In genomic region chr9:44490086-44490967, GRCm38 (mm10) we compare ENCODE assay signal across 9 mouse cellular contexts. TPM values are rescaled to one million over a fixed set of nuclear protein-coding genes. Genes with fewer than 3 reads are reported as not detected.
DNase-seq lines count a peak whose midpoint lies in the region; ATAC-seq and TF ChIP-seq lines count a peak whose summit lies in the region.
"Had no signal": no experiment of that assay in that cellular context is flagged by ENCODE, and none has a peak within 500 bp of the region (broad histone marks: within the 10 kb centered on the region; RNA-seq: fewer than 3 reads in every experiment).

No protein-coding gene starts in this region.

- H3K9ac ChIP-seq in forebrain, embryonic 13.5 days: peak overlapping the region; percentile 49
- peak overlapping the region; percentile 64 for H3K9ac ChIP-seq in intestine, embryonic 16.5 days (ENCODE audit: low read depth, low read length)
- no peak overlapping the region for H3K9ac ChIP-seq in liver, embryonic 14.5 days (replicated peaks)
- no peak overlapping the region for H3K9ac ChIP-seq in stomach, embryonic 15.5 days

- peaks cover 93% of the 10 kb centered on the region for H3K4me1 ChIP-seq in forebrain, embryonic 13.5 days
- H3K4me1 ChIP-seq in intestine, embryonic 16.5 days (ENCODE audit: control insufficient read depth, insufficient read depth, low read length): peaks cover 99% of the 10 kb centered on the region
- peaks cover 0 to 16% of the 10 kb centered on the region in 2 experiments; a peak in 3 of 4 replicates for H3K4me1 ChIP-seq in liver, embryonic 14.5 days (replicated peaks; ENCODE audit: control insufficient read depth in 2 of 2, insufficient read depth in 2 of 2, low read length in 1 of 2)
- H3K4me1 ChIP-seq in stomach, embryonic 15.5 days: peaks cover 98% of the 10 kb centered on the region

- peak overlapping the region; percentile 99 for H3K4me3 ChIP-seq in forebrain, embryonic 13.5 days
- H3K4me3 ChIP-seq in intestine, embryonic 16.5 days (ENCODE audit: low read length): peak overlapping the region; percentile 35
- H3K4me3 ChIP-seq in liver, embryonic 14.5 days (ENCODE audit: insufficient read depth in 1 of 2, low read depth in 2 of 2, low read length in 2 of 2): no peak overlapping the region
- peak overlapping the region; percentile 96 for H3K4me3 ChIP-seq in stomach, embryonic 15.5 days (replicated peaks)

- DNase-seq in adrenal gland, adult (ENCODE audit: inconsistent age in 2 of 2, low spot score in 1 of 2): peak; percentile 42 to 73
- DNase-seq in adrenal gland, adult 18-20 months (ENCODE audit: low spot score in 2 of 2): no peak
- DNase-seq in adipocyte (ENCODE audit: low spot score): peak; percentile 60
- DNase-seq in liver, embryonic 14.5 days (ENCODE audit: low read depth in 3 of 3, low spot score in 3 of 3): no peak
- no peak for DNase-seq in left cerebral cortex, adult 18-20 months (ENCODE audit: low spot score in 2 of 2)

- WGBS in forebrain, embryonic 13.5 days: 11% methylated on average over 17 of the region's 17 CpGs
- 18% methylated on average over 17 of the region's 17 CpGs for WGBS in intestine, embryonic 16.5 days
- WGBS in liver, embryonic 14.5 days (ENCODE audit: insufficient replicate concordance): 41% methylated on average over 17 of the region's 17 CpGs
- 22% methylated on average over 17 of the region's 17 CpGs for WGBS in stomach, embryonic 15.5 days

- H3K36me3 ChIP-seq in forebrain, embryonic 13.5 days (ENCODE audit: poor library complexity, severe bottlenecking): peaks cover 3% of the 10 kb centered on the region; the same call in 1 of the 2 replicates
- no peaks in the 10 kb centered on the region for H3K36me3 ChIP-seq in intestine, embryonic 16.5 days (ENCODE audit: control insufficient read depth, insufficient read depth, low read length)
- no peaks in the 10 kb centered on the region for H3K36me3 ChIP-seq in liver, embryonic 14.5 days (replicated peaks; ENCODE audit: control insufficient read depth, insufficient read depth, low read depth)
- no peaks in the 10 kb centered on the region; the same call in 1 of the 2 replicates for H3K36me3 ChIP-seq in stomach, embryonic 15.5 days

- H3K9me3 ChIP-seq in forebrain, embryonic 13.5 days (replicated peaks): no peaks in the 10 kb centered on the region
- H3K9me3 ChIP-seq in intestine, embryonic 16.5 days (ENCODE audit: control insufficient read depth, low read length): no peaks in the 10 kb centered on the region
- no peaks in the 10 kb centered on the region for H3K9me3 ChIP-seq in liver, embryonic 14.5 days (ENCODE audit: control insufficient read depth, low read length)
- no peaks in the 10 kb centered on the region for H3K9me3 ChIP-seq in stomach, embryonic 15.5 days

- H3K4me2 ChIP-seq in forebrain, embryonic 13.5 days: peak overlapping the region; percentile 99
- peak overlapping the region; percentile 74 for H3K4me2 ChIP-seq in intestine, embryonic 16.5 days (ENCODE audit: low read depth, low read length)
- peak overlapping the region; percentile 42 for H3K4me2 ChIP-seq in liver, embryonic 14.5 days (ENCODE audit: low read depth)
- peak overlapping the region; percentile 69 for H3K4me2 ChIP-seq in stomach, embryonic 15.5 days

- H3K27ac ChIP-seq in forebrain, embryonic 13.5 days: peak overlapping the region; percentile 88
- peak overlapping the region; percentile 94 for H3K27ac ChIP-seq in intestine, embryonic 16.5 days (ENCODE audit: low read length)
- H3K27ac ChIP-seq in liver, embryonic 14.5 days: no peak overlapping the region
- peak overlapping the region; percentile 97 for H3K27ac ChIP-seq in stomach, embryonic 15.5 days

- no peak for TF ChIP-seq CTCF in liver, embryonic 14.5 days (IDR thresholded peaks at IDR 0.05; ENCODE audit: low read depth)

- no peaks in the 10 kb centered on the region for H3K27me3 ChIP-seq in forebrain, embryonic 13.5 days
- no peaks in the 10 kb centered on the region for H3K27me3 ChIP-seq in intestine, embryonic 16.5 days (replicated peaks; ENCODE audit: control insufficient read depth, insufficient read depth, low read length)
- H3K27me3 ChIP-seq in liver, embryonic 14.5 days (ENCODE audit: control insufficient read depth, insufficient read depth, low read length): no peaks in the 10 kb centered on the region
- H3K27me3 ChIP-seq in stomach, embryonic 15.5 days (replicated peaks): no peaks in the 10 kb centered on the region

- no peak for TF ChIP-seq EP300 in liver, embryonic 14.5 days (IDR thresholded peaks at IDR 0.05; ENCODE audit: low read depth)

- ATAC-seq in forebrain, embryonic 13.5 days: no peak
- ATAC-seq in intestine, embryonic 16.5 days: peak; percentile 53
- ATAC-seq in liver, embryonic 14.5 days (ENCODE audit: insufficient read depth): peak; percentile 32; the same call in 1 of the 2 replicates
- no peak for ATAC-seq in stomach, embryonic 15.5 days (ENCODE audit: insufficient read depth, low FRiP score, low read depth)

RNA-seq across cellular contexts. Expression of gene Bcl9l, which starts 7.7 kb away (rescaled TPM):
- total RNA-seq in adrenal gland, adult 18-20 months (2021): 10 to 100 TPM; 41.3 to 46.6 TPM
- polyA plus RNA-seq in forebrain, embryonic 13.5 days (2015; fragmentation: Nextera tagmentation; extraction: Ambion mirVana): 8.6 and 9.1 TPM in 2 replicates
- 5.1 and 5.9 TPM in 2 replicates for polyA plus RNA-seq in intestine, embryonic 16.5 days (2015; fragmentation: Nextera tagmentation; extraction: Ambion mirVana)
- polyA plus RNA-seq in liver, embryonic 14.5 days (2012; rRNA removed): 1.6 and 1.9 TPM in 2 replicates
- 1.0 and 1.5 TPM in 2 replicates for polyA plus RNA-seq in liver, embryonic 14.5 days (2014; fragmentation: Nextera tagmentation; extraction: Ambion mirVana)
- 12.0 and 12.1 TPM in 2 replicates for polyA plus RNA-seq in stomach, embryonic 15.5 days (2015; fragmentation: Nextera tagmentation; extraction: Ambion mirVana)
- total RNA-seq in left cerebral cortex, adult 18-20 months (2021): 10 to 100 TPM; 59.1 to 62.5 TPM

RNA-seq across cellular contexts. Expression of gene Upk2, which starts 35.6 kb away (rescaled TPM):
- not detected for total RNA-seq in adrenal gland, adult 18-20 months (2021)
- polyA plus RNA-seq in forebrain, embryonic 13.5 days (2015; fragmentation: Nextera tagmentation; extraction: Ambion mirVana): not detected in 2 replicates
- 0.61 and 0.80 TPM in 2 replicates for polyA plus RNA-seq in intestine, embryonic 16.5 days (2015; fragmentation: Nextera tagmentation; extraction: Ambion mirVana)
- 0.04 TPM in 1 of 2 replicates, not detected in the other for polyA plus RNA-seq in liver, embryonic 14.5 days (2012; rRNA removed)
- not detected in 2 replicates for polyA plus RNA-seq in liver, embryonic 14.5 days (2014; fragmentation: Nextera tagmentation; extraction: Ambion mirVana)
- polyA plus RNA-seq in stomach, embryonic 15.5 days (2015; fragmentation: Nextera tagmentation; extraction: Ambion mirVana): 18.2 and 26.2 TPM in 2 replicates
- not detected for total RNA-seq in left cerebral cortex, adult 18-20 months (2021)
- polyA plus RNA-seq: cortical plate, adult 2 months had no signal

RNA-seq across cellular contexts. Expression of gene Foxr1, which starts 49.4 kb away (rescaled TPM):
- total RNA-seq in adrenal gland, adult 18-20 months (2021): not detected
- not detected in 2 replicates for polyA plus RNA-seq in forebrain, embryonic 13.5 days (2015; fragmentation: Nextera tagmentation; extraction: Ambion mirVana)
- polyA plus RNA-seq in intestine, embryonic 16.5 days (2015; fragmentation: Nextera tagmentation; extraction: Ambion mirVana): not detected in 2 replicates
- not detected in 2 replicates for polyA plus RNA-seq in liver, embryonic 14.5 days (2012; rRNA removed)
- polyA plus RNA-seq in liver, embryonic 14.5 days (2014; fragmentation: Nextera tagmentation; extraction: Ambion mirVana): not detected in 2 replicates
- polyA plus RNA-seq in stomach, embryonic 15.5 days (2015; fragmentation: Nextera tagmentation; extraction: Ambion mirVana): not detected in 2 replicates
- total RNA-seq in left cerebral cortex, adult 18-20 months (2021): not detected

Comparison
In these comparisons a context has a peak if more than half of its experiments do, and no peak if none do; other contexts are left out.
1. DNase-seq: peak in adrenal gland, adult (2 of 2) and adipocyte (single experiment); none in adrenal gland, adult 18-20 months (0 of 2), liver, embryonic 14.5 days (0 of 3) and left cerebral cortex, adult 18-20 months (0 of 2).
2. ATAC-seq: peak in intestine, embryonic 16.5 days (single experiment) and liver, embryonic 14.5 days (single experiment); none in forebrain, embryonic 13.5 days (single experiment) and stomach, embryonic 15.5 days (single experiment).
3. H3K4me2 ChIP-seq: peak in every context shown above with its lines; median percentile 99 in forebrain, embryonic 13.5 days; 74 in intestine, embryonic 16.5 days; 69 in stomach, embryonic 15.5 days; 42 in liver, embryonic 14.5 days.
4. H3K4me3 ChIP-seq: peak in forebrain, embryonic 13.5 days (single experiment), intestine, embryonic 16.5 days (single experiment) and stomach, embryonic 15.5 days (single experiment); none in liver, embryonic 14.5 days (0 of 2).
5. H3K9ac ChIP-seq: peak in forebrain, embryonic 13.5 days (single experiment) and intestine, embryonic 16.5 days (single experiment); none in liver, embryonic 14.5 days (single experiment) and stomach, embryonic 15.5 days (single experiment).
6. RNA of gene Upk2, which starts 35.6 kb away (polyA plus RNA-seq): 18.2 to 26.2 TPM in stomach, embryonic 15.5 days; 0.61 to 0.80 TPM in intestine, embryonic 16.5 days, not detected in forebrain, embryonic 13.5 days and 0.04 TPM in liver, embryonic 14.5 days; every median in the first group is over 10 times any median in the second.